Mouse (Mus musculus) midbrain, embryonic 14.5 days (tissue): ENCODE data around the gene Cdk18. TPM values are rescaled to one million over a fixed set of nuclear protein-coding genes. Genes with fewer than 3 reads are reported as not detected.

Experiments
- ATAC-seq: fragments of 200-750 bp; cut with Nextera tagmentation; 2 replicates; pipeline ENCODE4 v1.8.0; 2017; ENCODE audit warnings: moderate number of reproducible peaks, moderate library complexity; ENCODE audit not compliant: low FRiP score, low TSS enrichment
- DNase-seq: peaks from one replicate; pipeline ENCODE4 v3.0.0-alpha.2; 2015
- H3K27ac ChIP-seq: fragments of 300-500 bp; sonication (generic); replicated peaks from 2 replicates; pipeline ENCODE4 v1.5.1; 2014; ENCODE audit warnings: mild to moderate bottlenecking, low read depth, low read length, moderate library complexity
- H3K27me3 ChIP-seq: fragments of 300-500 bp; sonication (generic); 2 replicates; pipeline ENCODE4 v1.6.1; 2014; ENCODE audit warnings: low read length, control low read depth, mixed read lengths; ENCODE audit not compliant: control insufficient read depth, insufficient read depth
- H3K36me3 ChIP-seq: fragments of 300-500 bp; sonication (generic); 2 replicates; pipeline ENCODE4 v1.6.1; 2014; ENCODE audit warnings: low read length, control low read depth; ENCODE audit not compliant: control insufficient read depth, insufficient read depth
- H3K4me1 ChIP-seq: fragments of 300-500 bp; sonication (generic); 2 replicates; pipeline ENCODE4 v1.6.1; 2014; ENCODE audit warnings: mild to moderate bottlenecking, antibody characterized with exemption, low read length, control low read depth; ENCODE audit not compliant: control insufficient read depth, insufficient read depth
- H3K4me2 ChIP-seq: fragments of 300-500 bp; sonication (generic); 2 replicates; pipeline ENCODE4 v1.6.1; 2014; ENCODE audit warnings: mild to moderate bottlenecking, low read length, moderate library complexity
- H3K4me3 ChIP-seq: fragments of 300-500 bp; sonication (generic); replicated peaks from 2 replicates; pipeline ENCODE4 v1.5.1; 2014; ENCODE audit warnings: low read depth, low read length
- H3K9ac ChIP-seq: fragments of 300-500 bp; sonication (generic); replicated peaks from 2 replicates; pipeline ENCODE4 v1.6.1; 2014; ENCODE audit warnings: mild to moderate bottlenecking, low read length, moderate library complexity
- H3K9me3 ChIP-seq: fragments of 300-500 bp; sonication (generic); 2 replicates; pipeline ENCODE4 v1.6.1; 2016; ENCODE audit warnings: low read length, control low read depth, mixed read lengths; ENCODE audit not compliant: control insufficient read depth
- WGBS: fragments of 180-500 bp; shearing (Covaris S2); extraction: QIAGEN DNeasy Blood & Tissue Kit; methylation state at CpG from one replicate; pipeline ENCODE4 v1.1.7; 2014; 5-methylcytosine and 5-hydroxymethylcytosine counted together
- polyA plus RNA-seq: library from polyadenylated mRNA; unstranded; fragments of >200 nt; fragmentation: Nextera tagmentation; extraction: Ambion mirVana; gene quantifications from 2 replicates; pipeline ENCODE4 v1.2.1, GENCODE M21; 2014

Gene Cdk18
- polyA plus RNA-seq, 1 experiment from 2014 or later, result 1.1 TPM

DNA sequence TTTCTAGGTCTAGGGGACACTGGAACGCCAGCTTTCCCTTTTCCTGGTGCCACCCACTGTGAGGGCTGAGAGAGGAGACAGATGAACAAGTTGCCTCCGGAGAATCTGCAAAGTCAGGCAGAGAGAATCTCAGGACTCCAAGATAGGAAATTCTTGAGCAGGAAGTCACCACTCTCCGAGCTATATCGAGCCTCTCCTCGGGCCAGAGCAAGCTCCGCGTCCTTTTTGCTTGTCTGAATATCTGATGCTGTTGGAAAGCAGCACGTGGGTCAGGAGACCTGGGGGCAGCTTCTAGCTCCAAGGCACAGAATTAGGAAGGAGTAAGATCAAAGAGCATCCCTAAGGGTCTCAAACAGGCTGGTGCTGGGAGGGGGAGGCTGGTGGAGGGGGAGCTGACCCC lies 14.2 kb upstream of the Cdk18 start:
- Histone ChIP-seq H3K4me1 (peaks cover 14% of the 10 kb centered on the region), H3K27ac (no peak overlapping the region), H3K4me3 (no peak overlapping the region), H3K9me3 (no peaks in the 10 kb centered on the region), H3K36me3 (no peaks in the 10 kb centered on the region), H3K27me3 (no peaks in the 10 kb centered on the region), H3K9ac (no peak overlapping the region), H3K4me2 (no peak overlapping the region)
- ATAC-seq (no peak), DNase-seq (no peak)
- WGBS, result 13% methylated on average over 8 of the region's 8 CpGs

DNA sequence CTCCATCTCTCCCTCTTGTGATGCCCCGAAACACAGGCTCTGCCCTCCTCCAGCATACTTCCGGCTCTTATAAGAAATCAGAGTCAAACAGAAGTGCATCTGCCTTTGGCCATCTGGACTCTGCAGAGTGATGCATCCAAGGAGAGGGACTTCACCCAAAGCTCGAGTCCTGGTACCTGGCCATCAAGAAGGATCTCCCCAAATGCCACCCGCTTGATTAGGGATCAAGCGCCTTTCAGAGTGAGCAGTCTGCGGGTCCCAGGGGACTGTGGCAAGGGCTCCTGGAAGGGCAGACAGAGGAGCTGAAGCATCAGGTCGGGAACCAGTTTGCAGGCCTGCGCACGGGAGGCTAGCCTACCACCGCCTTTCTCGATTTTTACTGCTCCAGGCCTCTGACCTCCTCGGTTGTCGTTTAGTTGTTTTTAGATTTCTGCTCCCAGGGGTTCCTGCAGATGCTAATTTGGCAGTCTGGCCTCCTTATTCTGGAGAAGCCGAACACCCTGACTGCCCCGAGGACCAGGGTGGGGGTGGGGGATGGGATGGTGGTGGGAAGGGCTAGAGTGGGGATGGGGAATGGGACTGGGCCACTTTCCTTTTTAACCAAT lies 13.7 kb upstream of the Cdk18 start:
- Histone ChIP-seq H3K36me3 (no peaks in the 10 kb centered on the region), H3K4me2 (no peak overlapping the region), H3K4me1 (peaks cover 14% of the 10 kb centered on the region), H3K27ac (no peak overlapping the region), H3K9me3 (no peaks in the 10 kb centered on the region), H3K9ac (no peak overlapping the region), H3K27me3 (no peaks in the 10 kb centered on the region), H3K4me3 (no peak overlapping the region)
- ATAC-seq (no peak), DNase-seq (no peak)
- 34% methylated on average over 15 of the region's 15 CpGs for WGBS

DNA sequence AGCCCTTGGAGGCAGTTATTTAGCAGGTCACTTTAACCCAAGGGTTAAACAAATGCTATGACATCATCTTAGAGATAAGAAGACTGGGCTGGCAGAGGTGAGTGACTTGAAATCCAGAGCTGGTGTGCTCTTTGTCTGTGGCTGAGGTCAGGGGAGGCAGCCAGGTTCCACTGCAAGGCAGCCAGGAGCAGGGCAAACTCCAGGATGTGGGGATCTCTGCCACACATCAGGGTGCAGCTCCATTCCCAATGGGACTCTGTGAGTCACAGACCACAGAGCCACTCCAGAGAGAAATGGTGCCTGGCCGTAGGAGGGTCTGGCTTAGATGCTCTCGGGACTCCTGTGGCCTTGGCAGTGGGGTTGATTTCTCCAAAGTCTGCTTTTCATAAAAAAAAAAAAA lies 12.4 kb upstream of the Cdk18 start:
- no peak overlapping the region for H3K4me3 ChIP-seq
- H3K9me3 ChIP-seq, result no peaks in the 10 kb centered on the region
- H3K4me1 ChIP-seq, result 0 out of 2 replicates have a peak, but pooled peaks cover 7% of the 10 kb centered on the region
- DNase-seq, result no peak
- whole genome bisulfite sequencing, result 66% methylated on average over 2 of the region's 2 CpGs
- no peak for ATAC-seq
- H3K9ac ChIP-seq, result no peak overlapping the region
- H3K27ac ChIP-seq, result no peak overlapping the region
- no peak overlapping the region for H3K4me2 ChIP-seq
- H3K36me3 ChIP-seq, result no peaks in the 10 kb centered on the region
- no peaks in the 10 kb centered on the region for H3K27me3 ChIP-seq

DNA sequence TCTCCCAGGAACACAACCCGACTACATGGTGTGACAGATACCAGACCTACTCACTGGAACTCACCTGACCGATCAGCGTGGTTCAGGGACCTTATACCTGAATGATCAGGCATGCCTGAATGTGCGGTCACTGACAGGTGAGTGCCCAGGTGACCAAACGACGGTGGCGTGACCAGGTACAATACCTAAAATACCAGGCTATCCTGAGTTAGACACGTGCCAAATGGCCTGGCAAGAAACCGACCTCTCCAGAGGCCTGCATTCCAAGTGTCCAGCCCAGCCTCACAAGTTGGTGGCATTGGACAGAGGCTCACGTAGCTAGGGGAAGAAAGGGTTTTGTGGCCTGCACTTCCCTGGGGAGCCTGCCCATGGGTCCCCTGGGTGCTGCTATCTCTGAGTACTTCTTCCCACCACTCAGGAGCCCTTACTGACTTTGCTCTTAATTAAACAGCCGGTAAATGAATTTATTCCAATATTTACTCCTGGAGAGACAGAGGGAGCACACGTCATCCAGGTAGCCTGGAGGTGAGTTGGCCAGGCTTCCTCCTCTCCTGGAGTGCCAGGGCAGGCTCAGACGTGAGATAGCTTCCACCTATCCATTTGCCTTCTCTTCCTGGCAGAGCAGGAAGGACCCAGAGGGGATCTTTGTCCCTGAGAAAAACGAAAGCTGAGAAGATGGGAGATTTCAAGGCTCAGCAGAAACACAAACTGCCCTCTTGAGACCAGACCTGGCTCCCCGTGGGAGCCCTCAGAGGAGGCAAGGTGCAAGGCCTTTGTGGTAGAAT lies 11.5 kb upstream of the Cdk18 start:
- Histone ChIP-seq H3K4me2 (no peak overlapping the region), H3K9ac (no peak overlapping the region), H3K27me3 (no peaks in the 10 kb centered on the region), H3K27ac (no peak overlapping the region), H3K4me3 (no peak overlapping the region), H3K9me3 (no peaks in the 10 kb centered on the region), H3K4me1 (0 out of 2 replicates have a peak, but pooled peaks cover 7% of the 10 kb centered on the region), H3K36me3 (no peaks in the 10 kb centered on the region)
- DNase-seq (no peak), ATAC-seq (no peak)
- 72% methylated on average over 15 of the region's 15 CpGs for WGBS

DNA sequence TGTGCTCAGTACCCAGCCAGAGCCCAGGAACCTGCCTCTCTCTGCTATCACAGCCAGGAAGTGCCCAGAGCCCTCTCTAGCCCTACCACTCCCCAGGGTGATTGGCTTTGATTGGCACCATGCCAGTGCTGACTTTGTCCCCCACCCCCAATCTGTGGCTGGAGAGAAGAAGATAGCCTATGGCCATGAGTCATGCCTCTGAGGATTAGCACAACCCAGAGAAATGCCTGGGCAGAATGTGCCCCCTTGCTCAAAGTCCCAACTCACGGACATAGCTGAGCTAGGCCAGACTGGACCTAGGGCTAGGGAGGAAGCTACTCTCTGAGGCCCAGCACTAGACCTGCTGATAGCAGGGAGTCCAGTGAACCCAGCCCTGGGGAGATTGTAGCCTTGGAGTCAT lies 10.7 kb upstream of the Cdk18 start:
- ATAC-seq (no peak), DNase-seq (no peak)
- H3K4me1 ChIP-seq, result 0 out of 2 replicates have a peak, but pooled peaks cover 7% of the 10 kb centered on the region
- no peaks in the 10 kb centered on the region for H3K27me3 ChIP-seq
- H3K4me3 ChIP-seq, result no peak overlapping the region
- H3K9ac ChIP-seq, result no peak overlapping the region
- no peaks in the 10 kb centered on the region for H3K36me3 ChIP-seq
- H3K4me2 ChIP-seq, result no peak overlapping the region
- H3K9me3 ChIP-seq, result no peaks in the 10 kb centered on the region
- WGBS, result 60% methylated on average over 1 of the region's 1 CpGs
- H3K27ac ChIP-seq, result no peak overlapping the region

DNA sequence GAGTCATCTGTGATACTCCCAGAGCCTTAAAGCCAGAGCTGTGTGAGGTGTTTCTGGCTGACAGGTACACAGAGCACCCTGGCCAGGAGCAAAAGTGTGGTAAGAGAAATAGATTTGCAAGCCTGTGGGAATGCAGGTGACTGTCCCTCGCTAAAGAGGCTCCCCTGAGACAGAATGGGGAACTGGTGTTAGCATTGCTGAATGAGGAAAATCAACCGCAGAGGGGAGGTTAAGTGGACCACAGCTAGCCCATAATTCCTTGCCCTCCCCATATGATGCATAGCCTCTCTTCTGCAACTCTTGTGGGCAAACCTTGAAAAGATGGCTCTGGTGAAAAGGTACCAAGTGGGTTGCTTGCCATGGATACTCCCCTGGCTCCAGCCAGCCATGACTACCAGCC lies 9.9 kb upstream of the Cdk18 start:
- Histone ChIP-seq H3K27ac (no peak overlapping the region), H3K4me2 (no peak overlapping the region), H3K9me3 (no peaks in the 10 kb centered on the region), H3K4me1 (peaks cover 13% of the 10 kb centered on the region), H3K36me3 (no peaks in the 10 kb centered on the region), H3K27me3 (no peaks in the 10 kb centered on the region), H3K4me3 (no peak overlapping the region), H3K9ac (no peak overlapping the region)
- no peak for DNase-seq
- WGBS, result 77% methylated on average over 2 of the region's 2 CpGs
- no peak for ATAC-seq

DNA sequence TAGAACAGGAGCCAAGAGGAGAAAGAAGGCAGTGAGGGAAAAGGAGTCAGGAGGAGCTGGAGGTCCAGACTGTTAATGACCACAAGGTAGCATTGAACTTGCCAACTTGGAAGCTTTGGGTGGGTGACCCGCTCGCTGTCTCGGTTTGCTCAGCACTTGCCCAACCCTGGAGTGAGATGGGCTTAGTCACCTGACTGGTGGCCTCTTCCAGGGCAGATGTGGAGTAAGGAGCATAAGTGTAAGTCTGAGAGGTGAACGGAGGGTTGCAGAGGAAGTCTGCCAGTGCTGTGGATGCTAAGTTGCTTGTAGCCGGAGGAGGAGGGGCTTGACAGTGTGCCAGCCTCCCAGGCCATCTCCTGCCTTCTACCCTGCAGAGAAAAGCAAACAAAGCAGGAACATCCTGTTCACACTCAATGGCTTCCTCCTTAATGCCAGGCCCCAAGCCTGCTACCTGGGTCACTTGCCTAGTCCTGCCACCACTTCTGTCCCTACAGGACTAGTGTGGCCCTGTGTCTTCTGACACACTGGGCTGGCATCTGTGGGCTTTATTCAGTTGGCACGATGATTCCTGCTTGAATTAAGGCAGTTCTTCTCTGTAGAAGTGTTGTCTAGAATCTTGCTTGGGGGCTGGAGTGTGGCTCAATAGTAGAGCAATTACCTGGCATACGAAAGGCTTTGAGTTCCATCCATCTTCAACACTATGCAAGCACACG lies 6.6 kb upstream of the Cdk18 start:
- DNase-seq (no peak), ATAC-seq (no peak)
- no peak overlapping the region for H3K4me3 ChIP-seq
- WGBS, result 91% methylated on average over 8 of the region's 8 CpGs
- H3K36me3 ChIP-seq, result no peaks in the 10 kb centered on the region
- H3K9ac ChIP-seq, result no peak overlapping the region
- no peaks in the 10 kb centered on the region for H3K9me3 ChIP-seq
- H3K27me3 ChIP-seq, result no peaks in the 10 kb centered on the region
- no peak overlapping the region for H3K27ac ChIP-seq
- no peak overlapping the region for H3K4me2 ChIP-seq
- peaks cover 17% of the 10 kb centered on the region for H3K4me1 ChIP-seq

DNA sequence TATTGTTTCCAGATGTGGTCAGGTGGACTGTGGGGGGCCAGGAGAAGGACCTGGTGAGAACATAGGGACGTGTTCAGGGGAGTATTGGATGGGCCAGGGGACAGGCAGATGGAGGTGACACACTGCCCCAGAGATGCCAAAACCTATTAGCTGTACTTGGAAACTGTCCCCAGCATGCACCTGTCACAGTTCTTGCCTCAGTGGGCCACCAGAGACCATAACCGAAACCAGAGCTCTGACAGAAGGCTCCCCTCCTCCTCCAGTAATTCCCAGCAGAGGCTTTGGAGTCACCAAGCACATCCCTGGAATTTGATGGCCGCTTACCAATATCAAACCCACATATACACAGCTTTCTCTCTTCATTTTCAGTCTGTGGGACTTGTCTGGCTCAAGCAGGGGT lies 5.4 kb upstream of the Cdk18 start:
- Histone ChIP-seq H3K4me3 (no peak overlapping the region), H3K4me1 (peaks cover 17% of the 10 kb centered on the region), H3K9me3 (no peaks in the 10 kb centered on the region), H3K9ac (no peak overlapping the region), H3K27ac (no peak overlapping the region), H3K4me2 (no peak overlapping the region), H3K27me3 (peaks cover 3% of the 10 kb centered on the region; the same call in 1 of the 2 replicates), H3K36me3 (no peaks in the 10 kb centered on the region)
- DNase-seq (no peak), ATAC-seq (no peak)
- 68% methylated on average over 3 of the region's 3 CpGs for WGBS
